Mouse (Mus musculus) neural tube, embryonic 11.5 days (tissue): Measurements from ENCODE around the gene Vsx1. TPM values are rescaled to one million over a fixed set of nuclear protein-coding genes. Genes with fewer than 3 reads are reported as not detected.

Source experiments
- ATAC-seq: fragments of 200-750 bp; cut with Nextera tagmentation; 2 replicates; pipeline ENCODE4 v1.8.0; 2017; ENCODE audit warnings: moderate number of reproducible peaks, mild to moderate bottlenecking, moderate TSS enrichment, moderate library complexity; ENCODE audit not compliant: insufficient read depth, low FRiP score, low TSS enrichment
- DNase-seq: peaks from one replicate; pipeline ENCODE4 v3.0.0-alpha.2; 2015; ENCODE audit warnings: low spot score
- H3K27ac ChIP-seq: fragments of 300-500 bp; sonication (generic); 2 replicates; pipeline ENCODE4 v1.5.1; 2014; ENCODE audit warnings: low read depth, mild to moderate bottlenecking, low read length
- H3K27me3 ChIP-seq: fragments of 300-500 bp; sonication (generic); 2 replicates; pipeline ENCODE4 v1.6.1; 2014; ENCODE audit warnings: mild to moderate bottlenecking, low read length, mixed read lengths; ENCODE audit not compliant: control insufficient read depth, insufficient read depth
- H3K36me3 ChIP-seq: fragments of 300-500 bp; sonication (generic); 2 replicates; pipeline ENCODE4 v1.6.1; 2014; ENCODE audit warnings: mild to moderate bottlenecking, low read length, moderate library complexity, mixed read lengths; ENCODE audit not compliant: control insufficient read depth, insufficient read depth
- H3K4me1 ChIP-seq: fragments of 300-500 bp; sonication (generic); 2 replicates; pipeline ENCODE4 v1.6.1; 2014; ENCODE audit warnings: low read length, mixed read lengths; ENCODE audit not compliant: control insufficient read depth, insufficient read depth
- H3K4me2 ChIP-seq: fragments of 300-500 bp; sonication (generic); 2 replicates; pipeline ENCODE4 v1.6.1; 2014; ENCODE audit warnings: low read depth, mild to moderate bottlenecking, moderate library complexity
- H3K4me3 ChIP-seq: fragments of 300-500 bp; sonication (generic); 2 replicates; pipeline ENCODE4 v1.5.1; 2014; ENCODE audit warnings: low read depth, low read length
- H3K9ac ChIP-seq: fragments of 300-500 bp; sonication (generic); 2 replicates; pipeline ENCODE4 v1.6.1; 2014; ENCODE audit warnings: mild to moderate bottlenecking, low read length
- H3K9me3 ChIP-seq: fragments of 300-500 bp; sonication (generic); 2 replicates; pipeline ENCODE4 v1.6.1; 2016; ENCODE audit warnings: low read length; ENCODE audit not compliant: control insufficient read depth
- WGBS: fragments of 180-500 bp; shearing (Covaris S2); extraction: QIAGEN DNeasy Blood & Tissue Kit; methylation state at CpG from one replicate; pipeline ENCODE4 v1.1.7; 2014; 5-methylcytosine and 5-hydroxymethylcytosine counted together
- polyA plus RNA-seq: library from polyadenylated mRNA; unstranded; fragments of >200 nt; fragmentation: Nextera tagmentation; extraction: Ambion mirVana; gene quantifications from 2 replicates; pipeline ENCODE4 v1.2.1, GENCODE M21; 2014

The Vsx1 gene
- polyA plus RNA-seq, result 0.91 and 0.99 TPM in 2 replicates

DNA sequence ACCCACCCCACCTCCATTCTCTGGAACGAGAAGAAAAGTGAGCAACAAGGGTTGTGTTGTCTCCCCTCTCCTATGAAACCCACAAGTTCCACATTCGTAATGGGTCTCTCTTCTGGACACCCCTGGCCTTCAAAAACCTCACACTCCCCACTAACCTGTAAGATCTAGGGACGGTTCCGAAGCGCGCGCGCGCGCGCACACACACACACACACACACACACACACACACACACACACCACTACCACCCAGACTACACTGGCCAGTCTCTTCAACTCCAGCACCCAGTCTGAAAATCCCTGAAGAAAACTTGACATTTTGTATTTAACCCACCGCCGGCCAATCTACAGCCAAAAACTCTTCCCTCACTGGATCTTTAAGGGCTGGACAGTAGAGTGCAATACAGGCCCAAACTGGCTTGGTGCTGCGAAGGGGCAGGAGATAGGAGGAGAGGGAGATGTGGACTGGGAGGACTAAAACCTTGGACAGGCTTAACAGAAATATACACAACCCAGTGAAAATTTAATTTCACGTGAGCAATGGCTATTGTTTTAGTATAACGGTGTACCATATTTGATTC, at the start of gene Vsx1:
Vsx1 (minus strand) TSS at position 138 of the 578 bp plus-strand sequence.
- DNase-seq (no peak), ATAC-seq (no peak)
- Histone ChIP-seq H3K27ac (no peak within 1 kb of the TSS), H3K9ac (0 out of 2 replicates have a peak within 1 kb of the TSS, but pooled peaks have one; percentile 15), H3K4me3 (peak within 1 kb of the TSS; percentile 34), H3K4me2 (peak within 1 kb of the TSS; percentile 56), H3K9me3 (no peaks in the 10 kb centered on the region), H3K4me1 (no peaks in the 10 kb centered on the region), H3K27me3 (peaks cover 58% of the 10 kb centered on the region), H3K36me3 (no peaks in the 10 kb centered on the region)
- 49% methylated on average over 16 of the region's 16 CpGs for WGBS

DNA sequence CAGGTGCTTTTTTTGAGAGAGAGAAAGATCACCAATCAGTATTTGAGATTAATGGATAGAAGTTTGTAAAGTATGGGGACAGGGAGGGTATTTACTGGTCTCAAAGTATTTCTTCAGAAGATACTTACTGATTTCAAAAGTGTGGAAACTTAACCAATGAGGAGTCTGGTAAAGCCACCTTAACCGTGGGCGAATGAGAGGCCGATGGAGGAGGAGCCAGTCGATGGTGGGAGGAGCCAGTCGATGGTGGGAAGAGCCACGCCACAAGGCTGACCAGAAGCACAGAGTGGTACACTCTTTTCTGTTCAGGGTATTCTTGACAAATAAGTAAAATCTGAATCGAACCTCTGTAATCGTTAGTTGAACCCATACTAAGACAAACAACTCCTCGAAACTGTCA, 48.7 kb upstream of the Vsx1 start:
- no peak for ATAC-seq
- Histone ChIP-seq H3K27ac (no peak overlapping the region), H3K9me3 (no peaks in the 10 kb centered on the region), H3K4me3 (no peak overlapping the region), H3K4me2 (no peak overlapping the region), H3K36me3 (no peaks in the 10 kb centered on the region), H3K27me3 (0 out of 2 replicates have a peak, but pooled peaks cover 4% of the 10 kb centered on the region), H3K4me1 (0 out of 2 replicates have a peak, but pooled peaks cover 3% of the 10 kb centered on the region), H3K9ac (no peak overlapping the region)
- WGBS, result 74% methylated on average over 9 of the region's 9 CpGs
- no peak for DNase-seq

DNA sequence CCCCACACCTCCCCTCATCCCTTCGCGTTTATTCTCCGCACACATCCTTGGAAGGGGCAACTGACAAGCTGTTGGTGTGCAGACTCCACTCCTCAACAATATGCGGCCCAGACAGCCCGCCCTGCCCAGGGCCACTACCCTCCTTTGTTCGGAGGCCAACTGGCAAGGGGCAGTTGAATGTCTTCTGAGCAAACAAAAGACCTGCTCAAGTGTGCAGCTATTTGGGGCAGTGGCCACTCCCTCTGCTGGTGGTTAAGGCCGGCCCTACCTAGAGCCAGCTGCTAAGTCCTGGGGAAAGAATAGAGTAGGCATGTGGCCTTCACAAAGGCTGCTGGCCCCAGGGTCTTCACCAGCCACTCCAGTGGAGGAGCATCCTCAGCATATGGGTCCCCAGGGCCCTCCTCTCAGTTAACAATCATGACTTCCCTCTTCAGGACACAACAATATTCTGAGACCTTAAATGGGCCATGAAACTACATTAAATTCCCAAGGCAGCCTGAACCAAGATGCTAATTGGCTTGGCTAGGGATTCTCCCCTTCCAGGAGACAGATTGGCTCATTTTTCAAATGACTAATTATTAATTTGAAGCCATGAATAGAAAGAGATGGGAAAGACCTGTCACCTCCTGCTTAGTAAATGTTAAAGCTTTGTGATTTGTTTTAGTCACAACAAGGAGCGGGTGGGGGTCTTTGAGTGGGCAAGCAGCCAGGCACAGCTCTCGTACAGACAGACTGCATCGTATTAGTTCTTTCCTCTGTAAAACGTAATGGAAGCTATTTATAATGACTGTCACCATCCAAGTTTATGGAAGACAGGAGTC, 46.8 kb upstream of the Vsx1 start:
- Histone ChIP-seq H3K4me1 (0 out of 2 replicates have a peak, but pooled peaks cover 3% of the 10 kb centered on the region), H3K27ac (no peak overlapping the region), H3K27me3 (0 out of 2 replicates have a peak, but pooled peaks cover 4% of the 10 kb centered on the region), H3K9ac (no peak overlapping the region), H3K4me2 (peak overlapping the region; percentile 2; the same call in 1 of the 2 replicates), H3K9me3 (no peaks in the 10 kb centered on the region), H3K36me3 (no peaks in the 10 kb centered on the region), H3K4me3 (no peak overlapping the region)
- DNase-seq (peak; percentile 75), ATAC-seq (peak; percentile 96)
- 27% methylated on average over 11 of the region's 11 CpGs for WGBS

DNA sequence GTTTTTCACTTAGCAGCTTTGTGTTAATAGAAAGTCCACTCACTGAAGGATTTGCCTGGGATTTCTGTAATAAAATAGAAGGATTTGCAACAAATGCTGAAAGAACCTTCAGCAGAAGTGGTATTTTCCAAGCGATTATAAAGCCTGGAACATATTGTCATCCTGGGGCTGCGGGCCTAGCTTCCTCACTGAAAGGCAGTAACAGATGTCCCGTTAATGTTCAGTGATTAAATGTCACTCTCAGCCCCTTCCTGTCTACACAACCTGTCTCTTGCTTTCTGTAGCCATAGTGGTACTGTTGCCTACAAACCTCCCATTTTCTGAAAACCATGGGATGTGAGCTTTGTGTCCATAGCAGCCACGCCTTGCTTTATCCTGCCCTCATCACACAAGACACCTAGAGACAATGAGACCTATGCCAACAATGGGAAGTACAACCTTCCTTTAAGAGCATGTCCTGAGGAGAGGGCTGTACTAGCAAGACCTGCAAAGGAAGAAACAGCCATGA, 23.1 kb upstream of the Vsx1 start:
- 81% methylated on average over 4 of the region's 4 CpGs for WGBS
- H3K9me3 ChIP-seq, result no peaks in the 10 kb centered on the region

DNA sequence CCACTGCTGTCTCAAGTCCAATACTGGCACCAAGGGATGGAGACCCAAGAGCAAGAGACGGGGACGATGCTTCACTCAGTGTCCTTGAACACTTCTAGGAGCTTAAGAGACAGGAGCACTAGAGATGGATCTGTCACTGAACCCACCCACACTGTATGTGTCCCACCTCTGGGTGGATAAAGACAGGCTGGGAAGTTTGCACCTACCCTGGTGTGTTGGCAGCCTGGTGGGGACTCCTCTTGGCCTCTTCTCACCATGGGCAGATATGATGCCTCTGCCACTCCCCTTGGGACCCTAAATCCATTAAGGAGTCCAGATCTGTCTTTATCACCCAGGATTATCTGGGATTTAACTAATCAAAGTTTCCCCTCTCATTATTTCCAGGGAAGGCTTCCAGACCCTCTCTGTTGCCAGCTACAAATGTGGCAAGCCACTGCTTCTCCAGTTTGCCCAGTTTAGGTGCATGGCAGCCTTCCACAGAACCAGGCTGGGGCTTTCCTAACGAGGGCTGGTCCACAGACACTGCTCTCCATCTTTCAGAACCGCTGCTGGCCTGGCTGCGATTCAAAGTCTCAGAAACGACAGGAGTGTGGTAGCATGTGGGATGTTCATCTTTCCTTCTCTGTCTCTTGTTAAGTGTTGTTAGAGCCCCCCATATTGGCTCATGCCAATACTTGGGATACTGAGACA, 2.5 kb upstream of the Vsx1 start:
- Histone ChIP-seq H3K4me3 (no peak overlapping the region), H3K27me3 (peaks cover 51% of the 10 kb centered on the region), H3K36me3 (no peaks in the 10 kb centered on the region), H3K27ac (no peak overlapping the region), H3K9ac (no peak overlapping the region), H3K9me3 (no peaks in the 10 kb centered on the region), H3K4me2 (no peak overlapping the region), H3K4me1 (no peaks in the 10 kb centered on the region)
- 80% methylated on average over 6 of the region's 6 CpGs for WGBS
- DNase-seq (no peak), ATAC-seq (no peak)

More for the DNA sequence above, 23.1 kb upstream of the Vsx1 start:
- ATAC-seq (no peak), DNase-seq (no peak)
- Histone ChIP-seq H3K36me3 (no peaks in the 10 kb centered on the region), H3K27me3 (no peaks in the 10 kb centered on the region), H3K9ac (no peak overlapping the region), H3K27ac (no peak overlapping the region), H3K4me3 (no peak overlapping the region), H3K4me1 (no peaks in the 10 kb centered on the region), H3K4me2 (no peak overlapping the region)

DNA sequence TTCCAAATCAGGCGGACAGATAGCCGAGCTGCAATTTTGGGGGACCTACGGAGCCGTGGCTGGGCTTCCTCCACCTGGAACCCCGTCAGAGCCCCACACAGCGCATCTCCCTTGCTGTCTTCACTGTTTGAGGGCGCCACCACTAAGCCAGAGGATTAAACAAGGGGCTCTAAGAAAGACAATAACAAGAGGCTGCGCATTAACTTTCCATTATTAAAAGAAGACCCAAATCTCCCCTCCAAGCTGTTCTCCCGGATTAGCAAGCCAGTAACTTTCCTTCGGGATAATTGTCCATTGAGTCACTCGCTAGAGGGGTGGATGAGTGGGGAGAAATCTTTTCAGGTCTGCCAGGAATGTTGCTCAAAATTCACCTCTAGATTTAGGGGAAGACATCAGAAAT, 1.1 kb upstream of the Vsx1 start:
- H3K4me1 ChIP-seq, result no peaks in the 10 kb centered on the region
- no peaks in the 10 kb centered on the region for H3K9me3 ChIP-seq
- ATAC-seq (no peak), DNase-seq (no peak)
- no peak overlapping the region for H3K4me3 ChIP-seq
- 9% methylated on average over 11 of the region's 11 CpGs for WGBS
- no peak overlapping the region for H3K9ac ChIP-seq
- H3K27me3 ChIP-seq, result peaks cover 58% of the 10 kb centered on the region
- H3K36me3 ChIP-seq, result no peaks in the 10 kb centered on the region
- no peak overlapping the region for H3K4me2 ChIP-seq
- no peak overlapping the region for H3K27ac ChIP-seq

DNA sequence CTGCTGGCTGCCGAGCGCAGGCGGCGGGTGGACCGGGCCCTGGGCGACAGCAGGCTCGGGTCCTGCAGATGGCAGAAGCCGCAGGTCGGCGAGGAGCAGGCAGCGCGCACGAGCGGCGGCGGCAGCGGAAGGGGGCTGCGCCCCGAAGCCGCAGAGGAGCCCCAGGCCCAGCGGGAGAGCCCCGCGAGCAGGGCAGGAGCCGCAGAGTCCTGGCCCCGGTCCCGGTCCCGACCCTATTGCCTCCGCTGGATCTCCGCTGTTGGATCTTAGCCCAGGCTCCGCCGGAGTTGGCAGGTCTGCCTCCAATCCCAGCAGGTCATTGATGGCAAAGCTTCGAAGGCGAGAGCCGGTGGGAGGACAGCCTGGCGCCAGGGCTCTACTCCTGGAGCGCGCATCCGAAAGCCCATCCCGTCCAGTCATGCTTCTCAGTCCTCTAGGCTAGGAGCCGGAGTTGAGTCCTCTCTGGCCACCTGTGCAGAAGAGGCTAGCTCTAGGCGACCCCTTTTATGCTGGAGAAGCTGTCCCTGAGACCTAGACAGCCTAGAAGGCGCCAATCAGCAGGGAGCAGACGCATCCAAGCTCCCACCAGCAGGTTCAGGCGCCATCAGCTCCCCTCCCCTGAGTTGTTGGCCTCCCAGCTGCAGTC, 496 bp downstream of the Vsx1 start:
- Histone ChIP-seq H3K9ac (0 out of 2 replicates have a peak overlapping the region, but pooled peaks have one; percentile 15), H3K27me3 (peaks cover 58% of the 10 kb centered on the region), H3K9me3 (no peaks in the 10 kb centered on the region), H3K4me2 (peak overlapping the region; percentile 56), H3K27ac (no peak overlapping the region), H3K4me3 (peak overlapping the region; percentile 34), H3K36me3 (no peaks in the 10 kb centered on the region), H3K4me1 (no peaks in the 10 kb centered on the region)
- WGBS, result under 1% methylated on average over 42 of the region's 44 CpGs
- peak; percentile 62 for ATAC-seq
- DNase-seq, result peak; percentile 51

DNA sequence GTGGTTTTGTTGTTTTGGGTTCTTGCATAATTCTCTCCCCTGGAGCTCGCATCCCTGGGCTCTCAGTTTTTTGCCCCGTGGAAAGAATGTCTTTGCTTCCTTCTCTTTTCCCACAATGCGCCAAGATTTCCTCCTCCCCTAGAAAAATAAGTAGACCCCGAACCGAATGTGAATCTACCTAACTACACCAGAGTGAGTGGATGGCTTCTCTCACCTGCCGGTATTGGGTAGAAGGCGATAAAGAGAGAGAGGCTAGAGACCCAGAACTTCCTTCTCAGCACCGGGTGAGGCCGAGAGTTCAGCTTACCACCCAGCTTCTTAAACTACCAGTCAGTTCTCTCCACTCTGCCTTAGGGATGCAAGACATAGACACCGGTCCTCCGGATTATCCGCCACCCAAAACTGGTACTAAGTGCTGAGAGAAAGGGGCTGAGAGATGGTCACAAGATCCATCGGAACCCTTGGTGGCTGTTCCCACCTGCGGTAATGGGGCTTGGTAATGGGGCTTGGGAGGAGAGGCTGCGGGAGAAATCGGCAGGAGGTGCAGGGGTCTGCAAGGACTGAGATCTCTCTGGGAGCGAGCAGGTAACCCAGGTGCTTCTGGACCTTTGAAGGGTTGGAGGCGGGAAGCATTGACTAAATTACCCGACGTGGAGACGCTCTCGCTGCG, 1.2 kb downstream of the Vsx1 start:
- Histone ChIP-seq H3K9ac (0 out of 2 replicates have a peak overlapping the region, but pooled peaks have one; percentile 15), H3K4me3 (peak overlapping the region; percentile 34), H3K9me3 (no peaks in the 10 kb centered on the region), H3K4me1 (no peaks in the 10 kb centered on the region), H3K36me3 (no peaks in the 10 kb centered on the region), H3K27ac (no peak overlapping the region), H3K27me3 (peaks cover 56% of the 10 kb centered on the region), H3K4me2 (peak overlapping the region; percentile 56)
- 4% methylated on average over 23 of the region's 23 CpGs for WGBS
- DNase-seq (peak; percentile 16), ATAC-seq (no peak)
